Mouse (Mus musculus): Measurements from ENCODE around the gene 1700017D01Rik. TPM values are rescaled to one million over a fixed set of nuclear protein-coding genes. Genes with fewer than 3 reads are reported as not detected.
"Not testable (repeated sequence)": the region's sequence is repeated elsewhere in the genome, so short reads cannot be mapped to it uniquely, and the experiment has no call there.

1700017D01Rik gene
- polyA plus RNA-seq (2015; fragmentation: Nextera tagmentation; extraction: Ambion mirVana): not detected in 2 replicates

DNA sequence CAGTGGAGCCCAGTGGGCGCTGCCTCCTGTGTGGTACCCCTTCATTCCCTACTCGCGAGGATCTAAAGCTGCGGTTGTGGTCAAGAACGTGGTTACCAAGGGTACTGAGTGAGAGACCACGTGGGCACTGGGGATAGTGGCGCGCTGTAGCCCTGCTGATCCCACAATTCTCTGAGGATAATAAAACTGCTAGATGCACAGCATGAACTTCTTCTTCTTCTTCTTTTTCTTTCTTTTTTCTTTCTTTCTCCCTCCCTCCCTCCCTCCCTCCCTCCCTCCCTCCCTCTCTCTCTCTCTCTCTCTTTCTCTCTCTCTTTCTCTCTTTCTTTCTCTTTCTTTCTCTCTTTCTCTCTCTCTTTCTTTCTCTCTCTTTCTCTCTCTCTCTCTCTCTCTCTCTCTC, at the start of gene 1700017D01Rik:
TSS of gene 1700017D01Rik (minus strand) at position 101 of the 400 bp plus-strand sequence.
- H3K4me3 ChIP-seq (ENCODE audit: low read length); H3K9ac ChIP-seq (ENCODE audit: low read depth, low read length); H3K9me3 ChIP-seq (ENCODE audit: control insufficient read depth, low read length); H3K4me1 ChIP-seq (ENCODE audit: control insufficient read depth, insufficient read depth, low read length); H3K4me2 ChIP-seq (ENCODE audit: low read depth, low read length); H3K27ac ChIP-seq (ENCODE audit: low read length); ATAC-seq; H3K36me3 ChIP-seq (ENCODE audit: control insufficient read depth, insufficient read depth, low read length); H3K27me3 ChIP-seq (replicated peaks; ENCODE audit: control insufficient read depth, insufficient read depth, low read length): not testable (repeated sequence)
- 83% methylated on average over 8 of the region's 8 CpGs for WGBS

DNA sequence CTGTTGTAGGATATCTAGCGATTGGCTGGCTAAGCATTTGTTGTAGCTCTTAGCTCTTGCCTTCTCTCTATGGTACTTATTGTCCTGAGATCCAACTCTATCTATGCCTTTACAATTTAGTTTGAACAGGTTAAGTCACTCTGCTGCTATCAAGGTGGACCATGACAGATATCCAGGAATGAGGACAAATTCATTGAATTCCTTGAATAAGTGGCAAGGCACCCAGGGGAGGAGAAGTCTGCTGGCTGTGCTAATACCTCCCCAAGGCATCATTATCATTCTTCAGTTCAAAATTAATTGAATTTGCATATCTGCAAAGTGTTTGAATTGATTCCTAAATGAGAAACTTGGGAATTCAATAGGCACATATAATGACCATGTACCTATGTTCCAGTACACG, 46.8 kb upstream of the 1700017D01Rik start:
- Histone ChIP-seq H3K9me3 (ENCODE audit: control insufficient read depth, low read length) (no peaks in the 10 kb centered on the region), H3K4me1 (ENCODE audit: control insufficient read depth, insufficient read depth, low read length) (no peaks in the 10 kb centered on the region)
- ATAC-seq: no peak

DNA sequence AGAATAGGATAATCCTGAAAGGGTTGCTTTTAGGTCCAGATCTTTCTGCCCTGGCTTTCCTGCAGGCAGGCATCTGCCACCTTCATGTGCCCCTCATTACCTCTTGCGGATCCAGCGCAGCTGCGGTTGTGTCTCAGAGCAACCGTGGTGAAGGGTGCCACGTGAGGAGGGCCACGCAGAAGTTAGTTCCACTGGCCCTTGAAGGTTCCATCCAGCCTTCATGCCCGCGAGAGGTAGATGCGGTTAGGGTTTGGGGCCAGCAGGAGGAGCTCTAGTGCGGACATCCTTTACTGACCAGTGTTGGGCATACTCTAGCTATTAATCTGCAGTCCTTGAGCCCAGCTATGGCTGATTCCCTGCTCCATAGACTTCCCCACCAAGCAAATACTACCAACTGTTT, 34.5 kb upstream of the 1700017D01Rik start, which contains the start of gene 1700025F22Rik:
TSS of gene 1700025F22Rik (minus strand) at position 149 of the 400 bp plus-strand sequence.
- Histone ChIP-seq H3K27me3 (replicated peaks; ENCODE audit: control insufficient read depth, insufficient read depth, low read length) (no peaks in the 10 kb centered on the region), H3K4me3 (ENCODE audit: low read length) (no peak within 1 kb of the TSS), H3K4me1 (ENCODE audit: control insufficient read depth, insufficient read depth, low read length) (no peaks in the 10 kb centered on the region), H3K9ac (ENCODE audit: low read depth, low read length) (no peak within 1 kb of the TSS), H3K27ac (ENCODE audit: low read length) (no peak within 1 kb of the TSS), H3K36me3 (ENCODE audit: control insufficient read depth, insufficient read depth, low read length) (no peaks in the 10 kb centered on the region), H3K9me3 (ENCODE audit: control insufficient read depth, low read length) (no peaks in the 10 kb centered on the region), H3K4me2 (ENCODE audit: low read depth, low read length) (no peak within 1 kb of the TSS)
- no peak for ATAC-seq
- WGBS: 39% methylated on average over 10 of the region's 10 CpGs

More for the DNA sequence above, 46.8 kb upstream of the 1700017D01Rik start:
- no peaks in the 10 kb centered on the region for H3K36me3 ChIP-seq (ENCODE audit: control insufficient read depth, insufficient read depth, low read length)
- no peak overlapping the region for H3K27ac ChIP-seq (ENCODE audit: low read length)
- no peaks in the 10 kb centered on the region for H3K27me3 ChIP-seq (replicated peaks; ENCODE audit: control insufficient read depth, insufficient read depth, low read length)
- WGBS: 64% methylated on average over 2 of the region's 2 CpGs
- no peak overlapping the region for H3K4me3 ChIP-seq (ENCODE audit: low read length)
- H3K9ac ChIP-seq (ENCODE audit: low read depth, low read length): no peak overlapping the region
- no peak overlapping the region for H3K4me2 ChIP-seq (ENCODE audit: low read depth, low read length)

DNA sequence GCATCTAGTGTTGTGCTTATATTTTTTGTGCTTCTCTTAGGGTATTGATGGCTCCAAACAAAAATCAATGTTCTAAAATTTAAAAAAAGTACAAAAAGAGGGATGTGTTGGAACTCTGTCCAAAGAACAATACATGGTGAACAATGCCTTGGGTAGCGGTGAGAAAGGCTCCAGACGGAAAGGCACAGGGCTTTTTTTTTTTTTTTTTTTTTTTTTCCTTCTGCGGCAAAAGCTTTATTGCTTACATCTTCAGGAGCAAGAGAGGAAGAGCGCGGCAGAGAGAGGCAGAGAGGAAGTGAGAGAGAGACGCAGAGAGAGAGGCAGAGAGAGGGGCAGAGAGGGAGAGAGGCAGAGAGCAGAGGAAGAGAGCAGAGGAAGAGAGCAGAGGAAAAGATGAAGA, 27.2 kb upstream of the 1700017D01Rik start:
- H3K36me3 ChIP-seq (ENCODE audit: control insufficient read depth, insufficient read depth, low read length); H3K27me3 ChIP-seq (replicated peaks; ENCODE audit: control insufficient read depth, insufficient read depth, low read length); H3K27ac ChIP-seq (ENCODE audit: low read length); H3K9me3 ChIP-seq (ENCODE audit: control insufficient read depth, low read length); H3K4me3 ChIP-seq (ENCODE audit: low read length); H3K9ac ChIP-seq (ENCODE audit: low read depth, low read length); ATAC-seq; H3K4me1 ChIP-seq (ENCODE audit: control insufficient read depth, insufficient read depth, low read length); H3K4me2 ChIP-seq (ENCODE audit: low read depth, low read length): not testable (repeated sequence)
- 78% methylated on average over 6 of the region's 6 CpGs for WGBS

DNA sequence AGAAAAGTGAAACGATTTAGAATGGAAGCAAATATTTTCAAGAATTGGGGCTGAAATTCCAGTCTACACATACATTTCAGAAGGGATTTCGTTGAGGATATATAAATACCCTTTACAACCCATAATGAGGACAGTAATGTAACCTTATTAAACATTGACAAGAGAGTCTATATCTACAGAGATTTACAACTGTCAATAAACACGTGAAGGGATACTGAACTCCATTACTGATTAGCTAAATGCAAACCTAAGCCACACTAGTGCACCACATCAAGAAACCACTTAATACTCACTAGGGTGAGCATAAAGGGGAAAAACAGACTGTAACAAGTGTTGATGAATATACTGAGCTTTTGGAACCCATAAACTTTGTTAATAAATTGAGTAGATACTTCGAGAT, 4.7 kb upstream of the 1700017D01Rik start:
- Histone ChIP-seq H3K4me2 (ENCODE audit: low read depth, low read length) (no peak overlapping the region), H3K27ac (ENCODE audit: low read length) (no peak overlapping the region), H3K9me3 (ENCODE audit: control insufficient read depth, low read length) (no peaks in the 10 kb centered on the region), H3K9ac (ENCODE audit: low read depth, low read length) (no peak overlapping the region), H3K36me3 (ENCODE audit: control insufficient read depth, insufficient read depth, low read length) (no peaks in the 10 kb centered on the region), H3K27me3 (replicated peaks; ENCODE audit: control insufficient read depth, insufficient read depth, low read length) (no peaks in the 10 kb centered on the region), H3K4me3 (ENCODE audit: low read length) (no peak overlapping the region), H3K4me1 (ENCODE audit: control insufficient read depth, insufficient read depth, low read length) (no peaks in the 10 kb centered on the region)
- WGBS: 51% methylated on average over 4 of the region's 4 CpGs
- peak; percentile 93 for ATAC-seq

DNA sequence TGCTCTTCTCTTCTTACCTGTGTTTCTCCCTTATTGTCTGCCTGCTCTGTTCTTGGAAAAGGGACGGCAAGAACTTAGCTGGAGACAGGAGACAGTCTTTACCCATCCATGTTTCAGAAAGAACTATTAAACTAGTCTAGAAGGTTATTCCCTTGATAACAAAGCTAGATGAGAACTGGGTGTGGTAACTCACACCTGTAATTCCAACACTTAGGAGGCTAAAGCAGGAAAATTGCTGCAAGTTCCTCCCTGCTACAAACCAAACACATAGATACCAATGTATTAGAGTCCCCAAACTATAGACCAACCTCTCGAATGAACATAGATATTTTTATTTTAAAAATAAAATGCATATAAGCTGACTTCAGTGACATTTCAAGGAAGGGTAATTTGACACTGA, 4.2 kb upstream of the 1700017D01Rik start:
- Histone ChIP-seq H3K36me3 (ENCODE audit: control insufficient read depth, insufficient read depth, low read length) (no peaks in the 10 kb centered on the region), H3K4me3 (ENCODE audit: low read length) (no peak overlapping the region), H3K4me1 (ENCODE audit: control insufficient read depth, insufficient read depth, low read length) (no peaks in the 10 kb centered on the region), H3K27ac (ENCODE audit: low read length) (no peak overlapping the region), H3K27me3 (replicated peaks; ENCODE audit: control insufficient read depth, insufficient read depth, low read length) (no peaks in the 10 kb centered on the region), H3K4me2 (ENCODE audit: low read depth, low read length) (no peak overlapping the region), H3K9me3 (ENCODE audit: control insufficient read depth, low read length) (no peaks in the 10 kb centered on the region), H3K9ac (ENCODE audit: low read depth, low read length) (no peak overlapping the region)
- peak; percentile 73 for ATAC-seq
- 75% methylated on average over 2 of the region's 2 CpGs for WGBS

DNA sequence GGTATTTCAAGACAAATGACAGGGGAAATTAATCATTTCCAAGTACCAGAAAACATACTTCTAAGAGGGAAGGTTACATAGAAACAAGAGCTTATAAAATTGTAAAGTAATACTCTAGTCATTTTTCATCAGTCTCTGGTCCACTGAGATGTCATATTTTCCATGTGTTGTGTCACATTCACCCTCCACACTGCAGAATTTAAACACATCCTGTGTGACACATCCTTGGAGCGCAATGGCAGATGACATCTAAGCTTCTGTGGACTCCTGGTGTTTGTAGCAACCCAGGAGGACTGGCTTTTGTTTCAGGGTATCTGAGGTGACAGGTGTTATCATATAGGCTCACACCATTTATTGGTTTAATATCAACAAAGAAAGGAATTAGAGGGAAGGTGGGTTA, 974 bp downstream of the 1700017D01Rik start:
- no peak for ATAC-seq
- no peak overlapping the region for H3K4me3 ChIP-seq (ENCODE audit: low read length)
- no peaks in the 10 kb centered on the region for H3K4me1 ChIP-seq (ENCODE audit: control insufficient read depth, insufficient read depth, low read length)
- H3K9me3 ChIP-seq (ENCODE audit: control insufficient read depth, low read length): no peaks in the 10 kb centered on the region
- no peak overlapping the region for H3K9ac ChIP-seq (ENCODE audit: low read depth, low read length)
- no peak overlapping the region for H3K27ac ChIP-seq (ENCODE audit: low read length)
- H3K27me3 ChIP-seq (replicated peaks; ENCODE audit: control insufficient read depth, insufficient read depth, low read length): no peaks in the 10 kb centered on the region
- no peaks in the 10 kb centered on the region for H3K36me3 ChIP-seq (ENCODE audit: control insufficient read depth, insufficient read depth, low read length)
- no peak overlapping the region for H3K4me2 ChIP-seq (ENCODE audit: low read depth, low read length)
- 91% methylated on average over 1 of the region's 1 CpGs for WGBS

DNA sequence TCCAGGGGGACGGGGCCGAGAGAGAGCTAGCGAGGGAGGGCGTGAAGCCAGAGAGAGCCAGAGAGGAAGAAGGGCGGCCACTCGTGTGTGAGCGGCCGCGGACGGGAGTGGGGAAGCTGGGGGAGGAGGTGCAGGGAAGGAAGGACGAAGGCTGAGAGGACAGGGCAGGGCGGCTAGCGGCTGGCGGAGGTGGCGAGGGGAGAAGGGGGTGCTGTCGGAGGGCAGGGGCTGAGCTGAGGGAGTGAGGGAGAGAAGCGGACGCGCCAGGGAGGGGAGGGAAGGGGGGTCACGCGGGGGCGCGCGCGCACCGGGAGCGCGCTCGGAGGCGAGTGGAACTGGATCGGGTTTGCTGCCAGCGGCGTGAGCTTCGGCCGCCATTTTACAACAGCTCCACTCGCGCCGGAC, 9.7 kb downstream of the 1700017D01Rik start:
- 3% methylated on average over 16 of the region's 38 CpGs for WGBS
- Histone ChIP-seq H3K4me2 (ENCODE audit: low read depth, low read length) (peak overlapping the region; percentile 43; the same call in 1 of the 2 replicates), H3K9ac (ENCODE audit: low read depth, low read length) (peak overlapping the region; percentile 66), H3K4me3 (ENCODE audit: low read length) (peak overlapping the region; percentile 40)
- not testable (repeated sequence) for H3K27ac ChIP-seq (ENCODE audit: low read length); H3K9me3 ChIP-seq (ENCODE audit: control insufficient read depth, low read length); H3K36me3 ChIP-seq (ENCODE audit: control insufficient read depth, insufficient read depth, low read length); H3K4me1 ChIP-seq (ENCODE audit: control insufficient read depth, insufficient read depth, low read length); H3K27me3 ChIP-seq (replicated peaks; ENCODE audit: control insufficient read depth, insufficient read depth, low read length)
- ATAC-seq: peak; percentile 99

DNA sequence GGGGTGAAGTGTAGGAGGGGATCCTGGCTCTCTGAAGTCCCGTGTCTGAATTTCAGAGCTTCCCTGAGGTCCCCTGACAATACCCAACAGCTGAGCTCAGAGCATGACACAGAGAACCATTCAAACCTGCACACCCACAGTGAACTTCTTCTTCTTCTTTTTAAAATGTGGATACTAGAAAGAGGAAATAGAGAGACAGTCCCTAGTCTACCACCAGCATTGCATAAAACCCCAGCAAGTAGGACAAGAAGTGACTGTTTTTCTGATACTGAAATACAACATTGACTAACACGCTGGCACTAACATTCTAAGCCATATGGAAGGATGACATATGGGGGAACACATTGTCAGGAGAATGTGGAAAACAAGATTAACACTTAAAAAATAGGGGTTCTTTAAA, 11.3 kb downstream of the 1700017D01Rik start:
- ATAC-seq: no peak
- no peak overlapping the region for H3K27ac ChIP-seq (ENCODE audit: low read length)
- no peaks in the 10 kb centered on the region for H3K27me3 ChIP-seq (replicated peaks; ENCODE audit: control insufficient read depth, insufficient read depth, low read length)
- WGBS: 89% methylated on average over 2 of the region's 2 CpGs
- H3K4me3 ChIP-seq (ENCODE audit: low read length): no peak overlapping the region
- no peaks in the 10 kb centered on the region for H3K36me3 ChIP-seq (ENCODE audit: control insufficient read depth, insufficient read depth, low read length)
- no peak overlapping the region for H3K4me2 ChIP-seq (ENCODE audit: low read depth, low read length)
- no peak overlapping the region for H3K9ac ChIP-seq (ENCODE audit: low read depth, low read length)
- no peaks in the 10 kb centered on the region for H3K9me3 ChIP-seq (ENCODE audit: control insufficient read depth, low read length)
- no peaks in the 10 kb centered on the region for H3K4me1 ChIP-seq (ENCODE audit: control insufficient read depth, insufficient read depth, low read length)

DNA sequence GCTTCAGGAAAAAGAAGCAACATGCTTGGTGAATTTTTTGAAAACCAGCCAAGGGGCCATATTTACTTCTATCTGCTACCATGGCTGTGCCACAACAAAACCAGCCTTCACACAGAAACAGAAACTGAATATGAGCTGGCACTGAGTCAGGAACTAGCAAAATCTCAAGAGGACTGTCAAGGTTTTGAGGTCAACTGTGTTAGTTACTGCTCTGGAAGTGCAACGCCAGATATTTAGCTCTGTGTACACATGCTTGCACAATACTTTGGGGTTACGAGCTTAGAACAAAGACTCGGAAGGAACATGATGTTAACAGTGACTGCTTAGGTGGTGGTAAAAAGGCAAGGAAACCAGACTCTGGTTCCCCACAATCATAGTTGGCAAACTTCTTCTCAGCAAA, 22.9 kb downstream of the 1700017D01Rik start:
- no peaks in the 10 kb centered on the region for H3K4me1 ChIP-seq (ENCODE audit: control insufficient read depth, insufficient read depth, low read length)
- no peaks in the 10 kb centered on the region for H3K36me3 ChIP-seq (ENCODE audit: control insufficient read depth, insufficient read depth, low read length)

More for the DNA sequence above, 22.9 kb downstream of the 1700017D01Rik start:
- no peaks in the 10 kb centered on the region for H3K27me3 ChIP-seq (replicated peaks; ENCODE audit: control insufficient read depth, insufficient read depth, low read length)
- H3K27ac ChIP-seq (ENCODE audit: low read length): no peak overlapping the region
- ATAC-seq: no peak
- WGBS: 64% methylated on average over 3 of the region's 3 CpGs
- H3K4me2 ChIP-seq (ENCODE audit: low read depth, low read length): no peak overlapping the region
- H3K9me3 ChIP-seq (ENCODE audit: control insufficient read depth, low read length): no peaks in the 10 kb centered on the region
- H3K9ac ChIP-seq (ENCODE audit: low read depth, low read length): no peak overlapping the region
- no peak overlapping the region for H3K4me3 ChIP-seq (ENCODE audit: low read length)
